Mouse (Mus musculus) myocyte (in vitro differentiated cells): Measurements from ENCODE around the gene Gm5426. TPM values are rescaled to one million over a fixed set of nuclear protein-coding genes. Genes with fewer than 3 reads are reported as not detected.

Experiments used
- H3K27me3 ChIP-seq: one replicate; pipeline ENCODE4 v1.6.1; 2011; ENCODE audit not compliant: control insufficient read depth, insufficient read depth, insufficient read length
- H3K36me3 ChIP-seq: one replicate; pipeline ENCODE4 v1.6.1; 2011; ENCODE audit not compliant: control insufficient read depth, insufficient read depth
- H3K4me2 ChIP-seq: one replicate; pipeline ENCODE4 v1.6.1; 2011; ENCODE audit warnings: low read depth, control low read depth
- H3K4me3 ChIP-seq: one replicate; pipeline ENCODE4 v1.5.1; 2011; ENCODE audit warnings: mild to moderate bottlenecking, control low read depth, moderate library complexity
- H3K79me2 ChIP-seq: one replicate; pipeline ENCODE4 v1.6.1; 2011; ENCODE audit not compliant: control insufficient read depth, insufficient read depth
- H3ac ChIP-seq: one replicate; pipeline ENCODE4 v1.6.1; 2011; ENCODE audit not compliant: control insufficient read depth, insufficient read length
- CEBPB ChIP-seq: IDR thresholded peaks from 2 replicates; pipeline ENCODE4 v1.6.1; 2011; ENCODE audit warnings: mild to moderate bottlenecking, moderate library complexity; ENCODE audit not compliant: poor library complexity, insufficient read depth, severe bottlenecking
- E2F4 ChIP-seq: IDR thresholded peaks from one replicate; pipeline ENCODE4 v1.6.1; 2011; ENCODE audit warnings: mild to moderate bottlenecking, control low read depth, moderate library complexity; ENCODE audit not compliant: insufficient read depth
- MAX ChIP-seq: IDR thresholded peaks from one replicate; pipeline ENCODE4 v1.6.1; 2011; ENCODE audit warnings: low read depth, mild to moderate bottlenecking, control low read depth
- MYOD1 ChIP-seq, 3 experiments: IDR thresholded peaks; one replicate each; pipeline ENCODE4 v1.6.1; 2011; ENCODE audit warnings: control low read depth in 2 of 3, low read depth in 2 of 3, mild to moderate bottlenecking in 2 of 3, moderate library complexity in 1 of 3; ENCODE audit not compliant: insufficient read length in 2 of 3, control insufficient read depth in 1 of 3
- MYOG ChIP-seq, 3 experiments: IDR thresholded peaks; one replicate each; pipeline ENCODE4 v1.6.1; 2011; ENCODE audit warnings: control low read depth in 2 of 3, low read depth in 2 of 3, mild to moderate bottlenecking in 2 of 3; ENCODE audit not compliant: insufficient read length in 2 of 3, control insufficient read depth in 1 of 3, insufficient read depth in 1 of 3
- POLR2A ChIP-seq: IDR thresholded peaks from one replicate; pipeline ENCODE4 v1.6.1; 2011; ENCODE audit warnings: low read depth, mild to moderate bottlenecking, control low read depth, moderate library complexity; ENCODE audit not compliant: insufficient read length
- POLR2AphosphoS2 ChIP-seq: IDR thresholded peaks from one replicate; pipeline ENCODE4 v1.6.1; 2011; ENCODE audit warnings: low read depth, control low read depth; ENCODE audit not compliant: insufficient read length
- REST ChIP-seq: IDR thresholded peaks from one replicate; pipeline ENCODE4 v1.6.1; 2011; ENCODE audit warnings: mild to moderate bottlenecking, control low read depth, moderate library complexity; ENCODE audit not compliant: insufficient read depth, insufficient read length
- SRF ChIP-seq: IDR thresholded peaks from one replicate; pipeline ENCODE4 v1.6.1; 2011; ENCODE audit warnings: low read depth; ENCODE audit not compliant: control insufficient read depth, insufficient read length
- TCF12 ChIP-seq: IDR thresholded peaks from one replicate; pipeline ENCODE4 v1.6.1; 2011; ENCODE audit warnings: mild to moderate bottlenecking, control low read depth; ENCODE audit not compliant: poor library complexity, insufficient read depth, severe bottlenecking
- TCF3 ChIP-seq: IDR thresholded peaks from one replicate; pipeline ENCODE4 v1.6.1; 2011; ENCODE audit warnings: low read depth, control low read depth; ENCODE audit not compliant: insufficient read length
- USF1 ChIP-seq: IDR thresholded peaks from one replicate; pipeline ENCODE4 v1.6.1; 2011; ENCODE audit warnings: low read depth, mild to moderate bottlenecking, control low read depth, moderate library complexity
- polyA plus RNA-seq: library from polyadenylated mRNA; unstranded; fragments of >200 nt; fragmentation: generic; extraction: Trizol; gene quantifications from one replicate; pipeline ENCODE4 v1.2.1, GENCODE M21; 2012; ENCODE audit warnings: missing spikeins

Gene Gm5426
- polyA plus RNA-seq, 1 experiment, result not detected

- Histone ChIP-seq H3K4me2 (no peak overlapping the region), H3K27me3 (no peaks in the 10 kb centered on the region), H3K4me3 (no peak overlapping the region), H3K36me3 (no peaks in the 10 kb centered on the region), H3ac (no peak overlapping the region), H3K79me2 (no peaks in the 10 kb centered on the region)
- no peak for TF ChIP-seq MYOG (IDR thresholded peaks at IDR 0.05; ENCODE audit: control insufficient read depth in 1 of 3, insufficient read depth in 1 of 3, insufficient read length in 2 of 3, low read depth in 2 of 3)
- no peak for TF ChIP-seq TCF3
- no peak for TF ChIP-seq POLR2A
- TF ChIP-seq CEBPB, result no peak
- TF ChIP-seq USF1, result no peak
- TF ChIP-seq REST, result no peak
- TF ChIP-seq SRF, result no peak
- TF ChIP-seq E2F4, result no peak
- no peak for TF ChIP-seq TCF12
- no peak for TF ChIP-seq MAX
- no peak for TF ChIP-seq POLR2AphosphoS2
- TF ChIP-seq MYOD1 (IDR thresholded peaks at IDR 0.05; ENCODE audit: control insufficient read depth in 1 of 3, insufficient read length in 2 of 3, low read depth in 2 of 3), result no peak
These were observed 45.7 kb downstream of the Gm5426 start for GRCm38 (mm10) chr10:96181883-96182628.

DNA sequence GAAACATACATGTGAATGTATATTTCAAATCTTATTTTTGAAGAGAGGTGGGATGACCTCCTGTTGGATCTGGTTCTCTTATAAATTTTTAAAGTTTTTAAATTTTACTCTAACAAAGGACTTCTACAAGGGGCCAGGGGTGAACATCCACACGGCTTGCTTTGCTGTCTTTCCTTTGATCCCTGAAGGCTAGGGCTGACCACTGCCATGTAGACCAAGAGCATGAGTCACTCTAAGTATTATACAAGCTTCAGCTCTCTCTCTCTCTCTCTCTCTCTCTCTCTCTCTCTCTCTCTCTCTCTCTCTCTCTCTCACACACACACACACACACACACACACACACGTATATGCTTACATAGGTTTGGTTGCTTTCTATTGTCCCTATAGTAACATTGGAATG lies 48.6 kb downstream of the Gm5426 start:
- TF ChIP-seq TCF3 (no peak), POLR2AphosphoS2 (no peak), MYOD1 (IDR thresholded peaks at IDR 0.05; ENCODE audit: control insufficient read depth in 1 of 3, insufficient read length in 2 of 3, low read depth in 2 of 3) (no peak), MYOG (IDR thresholded peaks at IDR 0.05; ENCODE audit: control insufficient read depth in 1 of 3, insufficient read depth in 1 of 3, insufficient read length in 2 of 3, low read depth in 2 of 3) (no peak), USF1 (no peak), SRF (no peak), E2F4 (no peak), MAX (no peak), POLR2A (no peak), TCF12 (no peak), REST (no peak), CEBPB (no peak)
- H3K4me3 ChIP-seq, result no peak overlapping the region
- H3K27me3 ChIP-seq, result no peaks in the 10 kb centered on the region
- H3K36me3 ChIP-seq, result no peaks in the 10 kb centered on the region
- no peak overlapping the region for H3K4me2 ChIP-seq
- H3ac ChIP-seq, result no peak overlapping the region
- no peaks in the 10 kb centered on the region for H3K79me2 ChIP-seq

DNA sequence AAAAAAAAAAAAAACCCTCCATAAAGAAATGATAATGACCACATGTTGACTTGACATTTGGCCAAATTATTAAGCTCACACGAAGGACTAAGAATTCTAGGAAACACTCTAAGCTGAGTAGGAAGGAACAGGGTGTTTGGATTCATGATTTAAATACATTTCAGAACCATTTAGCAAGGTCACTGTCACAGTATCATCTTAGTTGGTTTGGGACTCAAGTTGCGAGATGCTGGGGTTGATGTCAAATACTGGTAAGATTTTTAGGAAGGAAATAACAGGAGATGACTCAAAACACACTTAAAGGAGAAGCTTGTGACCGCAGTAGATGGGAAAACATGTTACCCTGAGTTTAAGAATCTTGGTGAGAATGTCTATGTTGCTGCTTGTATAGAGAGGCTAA lies 49.2 kb downstream of the Gm5426 start:
- Histone ChIP-seq H3K4me2 (no peak overlapping the region), H3K36me3 (no peaks in the 10 kb centered on the region), H3K79me2 (no peaks in the 10 kb centered on the region), H3ac (no peak overlapping the region), H3K4me3 (no peak overlapping the region), H3K27me3 (no peaks in the 10 kb centered on the region)
- TF ChIP-seq POLR2A, result no peak
- no peak for TF ChIP-seq REST
- no peak for TF ChIP-seq TCF3

Other genes starting within 250 kb of the Gm5426 start
- gene Eea1, start 196.0 kb upstream of the Gm5426 start, polyA plus RNA-seq, result 6.9 TPM